10 mouse cellular contexts compared by ENCODE assay signal in genomic region chr4:106866381-106866780, GRCm38 (mm10). TPM values are rescaled to one million over a fixed set of nuclear protein-coding genes. Genes with fewer than 3 reads are reported as not detected.
A peak's percentile ranks its signal among the peaks of the same experiment; 100 is the strongest.
DNase-seq lines count a peak whose midpoint lies in the region; ATAC-seq lines count a peak whose summit lies in the region.
"Had no signal": no experiment of that assay in that cellular context is flagged by ENCODE, and none has a peak within 500 bp of the region (broad histone marks: within the 10 kb centered on the region; RNA-seq: fewer than 3 reads in every experiment).

No protein-coding gene starts in this region.

- H3K4me2 ChIP-seq in kidney, embryonic 16.5 days (replicated peaks; ENCODE audit: low read depth, low read length) = no peak overlapping the region
- H3K4me2 ChIP-seq in embryonic facial prominence, embryonic 13.5 days = no peak overlapping the region
- no peak overlapping the region for H3K4me2 ChIP-seq in hindbrain, embryonic 13.5 days
- 0 out of 2 replicates have a peak overlapping the region, but pooled peaks have one; percentile 19 for H3K4me2 ChIP-seq in neural tube, embryonic 12.5 days (replicated peaks)

- 59% methylated on average over 5 of the region's 5 CpGs for WGBS in kidney, embryonic 16.5 days
- WGBS in embryonic facial prominence, embryonic 13.5 days = 33% methylated on average over 5 of the region's 5 CpGs
- WGBS in hindbrain, embryonic 13.5 days = 63% methylated on average over 5 of the region's 5 CpGs
- 58% methylated on average over 5 of the region's 5 CpGs for WGBS in neural tube, embryonic 12.5 days

- H3K27me3 ChIP-seq in kidney, embryonic 16.5 days (ENCODE audit: insufficient read depth, low read length) = no peaks in the 10 kb centered on the region
- H3K27me3 ChIP-seq in embryonic facial prominence, embryonic 13.5 days = no peaks in the 10 kb centered on the region
- 0 out of 2 replicates have a peak, but pooled peaks cover 3% of the 10 kb centered on the region for H3K27me3 ChIP-seq in hindbrain, embryonic 13.5 days
- H3K27me3 ChIP-seq in neural tube, embryonic 12.5 days (replicated peaks) = no peaks in the 10 kb centered on the region

- no peaks in the 10 kb centered on the region for H3K36me3 ChIP-seq in kidney, embryonic 16.5 days (ENCODE audit: insufficient read depth, low read length)
- no peaks in the 10 kb centered on the region for H3K36me3 ChIP-seq in embryonic facial prominence, embryonic 13.5 days
- no peaks in the 10 kb centered on the region for H3K36me3 ChIP-seq in hindbrain, embryonic 13.5 days
- no peaks in the 10 kb centered on the region for H3K36me3 ChIP-seq in neural tube, embryonic 12.5 days
- H3K36me3 ChIP-seq: G1E had no signal

- no peak for DNase-seq in kidney, adult 9 months
- DNase-seq in left cerebral cortex, adult 9 months (ENCODE audit: low spot score in 2 of 2) = no peak
- DNase-seq in c-Kit-positive CD71-positive TER-119-positive erythroid progenitor cells, embryonic 14.5 days (ENCODE audit: low spot score) = no peak
- DNase-seq: gastrocnemius, postnatal 36 days; kidney, adult 11 months had no signal

- no peak for ATAC-seq in kidney, embryonic 16.5 days (ENCODE audit: low FRiP score, low TSS enrichment)
- ATAC-seq in embryonic facial prominence, embryonic 13.5 days (ENCODE audit: insufficient number of reproducible peaks, insufficient read depth, low FRiP score, low TSS enrichment, low read depth) = no peak
- no peak for ATAC-seq in hindbrain, embryonic 13.5 days (ENCODE audit: low FRiP score)
- ATAC-seq in neural tube, embryonic 12.5 days (ENCODE audit: low FRiP score, low read depth) = no peak

- no peak overlapping the region for H3K9ac ChIP-seq in kidney, embryonic 16.5 days (replicated peaks; ENCODE audit: low read length)
- no peak overlapping the region for H3K9ac ChIP-seq in embryonic facial prominence, embryonic 13.5 days
- H3K9ac ChIP-seq in hindbrain, embryonic 13.5 days = no peak overlapping the region
- no peak overlapping the region for H3K9ac ChIP-seq in neural tube, embryonic 12.5 days

- no peak overlapping the region for H3K4me3 ChIP-seq in kidney, embryonic 16.5 days (ENCODE audit: low read length)
- no peak overlapping the region for H3K4me3 ChIP-seq in embryonic facial prominence, embryonic 13.5 days
- H3K4me3 ChIP-seq in hindbrain, embryonic 13.5 days = no peak overlapping the region
- no peak overlapping the region for H3K4me3 ChIP-seq in neural tube, embryonic 12.5 days

- H3K9me3 ChIP-seq in kidney, embryonic 16.5 days (ENCODE audit: low read length) = no peaks in the 10 kb centered on the region
- H3K9me3 ChIP-seq in embryonic facial prominence, embryonic 13.5 days = no peaks in the 10 kb centered on the region
- no peaks in the 10 kb centered on the region for H3K9me3 ChIP-seq in hindbrain, embryonic 13.5 days
- no peaks in the 10 kb centered on the region for H3K9me3 ChIP-seq in neural tube, embryonic 12.5 days
- H3K9me3 ChIP-seq: G1E had no signal

- peaks cover 48% of the 10 kb centered on the region for H3K4me1 ChIP-seq in kidney, embryonic 16.5 days (ENCODE audit: insufficient read depth, low read length)
- H3K4me1 ChIP-seq in embryonic facial prominence, embryonic 13.5 days = peaks cover 69% of the 10 kb centered on the region
- peaks cover 42% of the 10 kb centered on the region for H3K4me1 ChIP-seq in hindbrain, embryonic 13.5 days (replicated peaks)
- peaks cover 50% of the 10 kb centered on the region for H3K4me1 ChIP-seq in neural tube, embryonic 12.5 days

- peak overlapping the region; percentile 70 for H3K27ac ChIP-seq in kidney, embryonic 16.5 days (ENCODE audit: low read length)
- peak overlapping the region; percentile 95 for H3K27ac ChIP-seq in embryonic facial prominence, embryonic 13.5 days
- H3K27ac ChIP-seq in hindbrain, embryonic 13.5 days = peak overlapping the region; percentile 72
- peak overlapping the region; percentile 3; the same call in 1 of the 2 replicates for H3K27ac ChIP-seq in neural tube, embryonic 12.5 days

RNA-seq across cellular contexts. Expression of gene Ssbp3, which starts 44.1 kb away (rescaled TPM):
- polyA plus RNA-seq in kidney, embryonic 16.5 days (2015; fragmentation: Nextera tagmentation; extraction: Ambion mirVana) = 66.4 and 79.4 TPM in 2 replicates
- 172 and 190 TPM in 2 replicates for polyA plus RNA-seq in embryonic facial prominence, embryonic 13.5 days (2015; fragmentation: Nextera tagmentation; extraction: Ambion mirVana)
- 179 and 180 TPM in 2 replicates for polyA plus RNA-seq in hindbrain, embryonic 13.5 days (2015; fragmentation: Nextera tagmentation; extraction: Ambion mirVana)
- polyA plus RNA-seq in neural tube, embryonic 12.5 days (2016; fragmentation: Nextera tagmentation; extraction: Ambion mirVana) = 308 and 332 TPM in 2 replicates

Comparison
In these comparisons a context has a peak if more than half of its experiments do, and no peak if none do; other contexts are left out.
1. H3K27ac ChIP-seq: peak in every context shown above with its lines; median percentile 95 in embryonic facial prominence, embryonic 13.5 days; 72 in hindbrain, embryonic 13.5 days; 70 in kidney, embryonic 16.5 days; 3 in neural tube, embryonic 12.5 days.